Mouse (Mus musculus): ENCODE measurements around the gene Atp1a2. TPM values are rescaled to one million over a fixed set of nuclear protein-coding genes. Genes with fewer than 3 reads are reported as not detected.

Atp1a2 gene
- 1,000 to 10,000 TPM in 1 of 2 experiments, 100 to 1,000 TPM in 1; 826 to 1,026 TPM for total RNA-seq (2021)
- long read RNA-seq, experiment 1, full-length matches to known transcripts: 559 of 886 reads
- long read RNA-seq, experiment 1, partial matches to known transcripts: 207 of 886 reads
- long read RNA-seq, experiment 1, other reads (novel, unspliced or antisense): 120 of 886 reads
- long read RNA-seq, experiment 2, full-length matches to known transcripts: 905 of 1,286 reads
- long read RNA-seq, experiment 2, partial matches to known transcripts: 249 of 1,286 reads
- long read RNA-seq, experiment 2, other reads (novel, unspliced or antisense): 132 of 1,286 reads

GRCm38 (mm10) chr1:172297611-172298537, at the start of gene Atp1a2:
TSS of gene Atp1a2 (minus strand) at chr1:172298064.
- intact Hi-C loops (cut with DNase I; ENCODE audit: low total_unique reads): no loop called here
- DNase-seq: peak; percentile 83

GRCm38 (mm10) chr1:172347382-172347781, 49.5 kb upstream of the Atp1a2 start:
- no peak for DNase-seq
- intact Hi-C loops (cut with DNase I; ENCODE audit: low total_unique reads): no loop called here

- DNase-seq: no peak
- intact Hi-C loops (cut with DNase I; ENCODE audit: low total_unique reads): no loop called here
Measured at GRCm38 (mm10) chr1:172346707-172347106, 48.8 kb upstream of the Atp1a2 start.

- intact Hi-C loops (cut with DNase I; ENCODE audit: low total_unique reads): no loop called here
- no peak for DNase-seq
Measured at GRCm38 (mm10) chr1:172344820-172345219, 47.0 kb upstream of the Atp1a2 start.

GRCm38 (mm10) chr1:172343914-172344313, 46.0 kb upstream of the Atp1a2 start:
- intact Hi-C loops (cut with DNase I; ENCODE audit: low total_unique reads): no loop called here
- DNase-seq: no peak

- DNase-seq: no peak
- intact Hi-C loops (cut with DNase I; ENCODE audit: low total_unique reads): no loop called here
Measured at GRCm38 (mm10) chr1:172342729-172343128, 44.9 kb upstream of the Atp1a2 start.

GRCm38 (mm10) chr1:172341386-172341785, 43.5 kb upstream of the Atp1a2 start:
- no peak for DNase-seq
- intact Hi-C loops (cut with DNase I; ENCODE audit: low total_unique reads): no loop called here

- intact Hi-C loops (cut with DNase I; ENCODE audit: low total_unique reads): no loop called here
- DNase-seq: peak; percentile 75
Measured at GRCm38 (mm10) chr1:172340729-172341321, 43.0 kb upstream of the Atp1a2 start, which contains the start of gene Kcnj10. TSS of gene Kcnj10 (plus strand) at chr1:172341210.

- intact Hi-C loops (cut with DNase I; ENCODE audit: low total_unique reads): no loop called here
Measured at GRCm38 (mm10) chr1:172337411-172338185, 39.7 kb upstream of the Atp1a2 start.

GRCm38 (mm10) chr1:172335804-172336203, 37.9 kb upstream of the Atp1a2 start:
- intact Hi-C loops (cut with DNase I; ENCODE audit: low total_unique reads): no loop called here
- no peak for DNase-seq

More at GRCm38 (mm10) chr1:172337411-172338185, 39.7 kb upstream of the Atp1a2 start:
- no peak for DNase-seq

- intact Hi-C loops (cut with DNase I; ENCODE audit: low total_unique reads): no loop called here
- DNase-seq: no peak
Measured at GRCm38 (mm10) chr1:172333512-172333911, 35.6 kb upstream of the Atp1a2 start.

- intact Hi-C loops (cut with DNase I; ENCODE audit: low total_unique reads): no loop called here
- no peak for DNase-seq
Measured at GRCm38 (mm10) chr1:172332925-172333324, 35.1 kb upstream of the Atp1a2 start.

- intact Hi-C loops (cut with DNase I; ENCODE audit: low total_unique reads): no loop called here
- DNase-seq: no peak
Measured at GRCm38 (mm10) chr1:172331422-172331947, 33.6 kb upstream of the Atp1a2 start.

- no peak for DNase-seq
- intact Hi-C loops (cut with DNase I; ENCODE audit: low total_unique reads): loop anchor here (10.0 kb wide), 1 partner anchor 275 kb away; the partner anchor contains the start of gene Nhlh1
Measured at GRCm38 (mm10) chr1:172329616-172330015, 31.8 kb upstream of the Atp1a2 start.

- intact Hi-C loops (cut with DNase I; ENCODE audit: low total_unique reads): loop anchor here (10.0 kb wide), 1 partner anchor 274 kb away; the partner anchor contains the start of gene Nhlh1
- DNase-seq: no peak
Measured at GRCm38 (mm10) chr1:172329131-172329530, 31.3 kb upstream of the Atp1a2 start, which contains the start of gene Kcnj9. TSS of gene Kcnj9 (minus strand) at chr1:172329318.

GRCm38 (mm10) chr1:172328461-172328860, 30.6 kb upstream of the Atp1a2 start:
- no peak for DNase-seq
- intact Hi-C loops (cut with DNase I; ENCODE audit: low total_unique reads): loop anchor here (10.0 kb wide), 1 partner anchor 274 kb away; the partner anchor contains the start of gene Nhlh1

GRCm38 (mm10) chr1:172328041-172328440, 30.2 kb upstream of the Atp1a2 start:
- intact Hi-C loops (cut with DNase I; ENCODE audit: low total_unique reads): loop anchor here (10.0 kb wide), 1 partner anchor 273 kb away; the partner anchor contains the start of gene Nhlh1
- DNase-seq: no peak

GRCm38 (mm10) chr1:172327206-172328001, 29.5 kb upstream of the Atp1a2 start:
- intact Hi-C loops (cut with DNase I; ENCODE audit: low total_unique reads): loop anchor here (10.0 kb wide), 1 partner anchor 273 kb away; the partner anchor contains the start of gene Nhlh1
- DNase-seq: no peak
